Mouse (Mus musculus) neural tube, embryonic 13.5 days (tissue): ENCODE data around the gene Olfr453. TPM values are rescaled to one million over a fixed set of nuclear protein-coding genes. Genes with fewer than 3 reads are reported as not detected.

Experiments used
- ATAC-seq: fragments of 200-750 bp; cut with Nextera tagmentation; 2 replicates; pipeline ENCODE4 v1.8.0; 2017; ENCODE audit warnings: low read depth, mild to moderate bottlenecking, moderate TSS enrichment, moderate library complexity
- H3K27ac ChIP-seq: fragments of 300-500 bp; sonication (generic); replicated peaks from 2 replicates; pipeline ENCODE4 v1.5.1; 2015; ENCODE audit warnings: moderate library complexity, mild to moderate bottlenecking, inconsistent platforms
- H3K27me3 ChIP-seq: fragments of 300-500 bp; sonication (generic); 2 replicates; pipeline ENCODE4 v1.6.1; 2015; ENCODE audit warnings: mild to moderate bottlenecking, inconsistent platforms
- H3K36me3 ChIP-seq: fragments of 300-500 bp; sonication (generic); 2 replicates; pipeline ENCODE4 v1.6.1; 2015; ENCODE audit warnings: mild to moderate bottlenecking, inconsistent platforms
- H3K4me1 ChIP-seq: fragments of 300-500 bp; sonication (generic); replicated peaks from 2 replicates; pipeline ENCODE4 v1.6.1; 2015; ENCODE audit warnings: inconsistent platforms
- H3K4me2 ChIP-seq: fragments of 300-500 bp; sonication (generic); 2 replicates; pipeline ENCODE4 v1.6.1; 2015; ENCODE audit warnings: inconsistent platforms, mild to moderate bottlenecking, moderate library complexity
- H3K4me3 ChIP-seq: fragments of 300-500 bp; sonication (generic); 2 replicates; pipeline ENCODE4 v1.5.1; 2015; ENCODE audit warnings: mild to moderate bottlenecking, inconsistent platforms
- H3K9ac ChIP-seq: fragments of 300-500 bp; sonication (generic); 2 replicates; pipeline ENCODE4 v1.6.1; 2015; ENCODE audit warnings: moderate library complexity, mild to moderate bottlenecking, inconsistent platforms
- H3K9me3 ChIP-seq: fragments of 300-500 bp; sonication (generic); 2 replicates; pipeline ENCODE4 v1.6.1; 2016; ENCODE audit warnings: inconsistent platforms
- WGBS: fragments of 180-500 bp; shearing (Covaris S2); methylation state at CpG from one replicate; pipeline ENCODE4 v1.1.7; 2015; 5-methylcytosine and 5-hydroxymethylcytosine counted together
- polyA plus RNA-seq: library from polyadenylated mRNA; unstranded; fragments of >200 nt; fragmentation: Nextera tagmentation; extraction: Ambion mirVana; gene quantifications from 2 replicates; pipeline ENCODE4 v1.2.1, GENCODE M21; 2015

The Olfr453 gene
- polyA plus RNA-seq, 1 experiment from 2014 or later: not detected

DNA sequence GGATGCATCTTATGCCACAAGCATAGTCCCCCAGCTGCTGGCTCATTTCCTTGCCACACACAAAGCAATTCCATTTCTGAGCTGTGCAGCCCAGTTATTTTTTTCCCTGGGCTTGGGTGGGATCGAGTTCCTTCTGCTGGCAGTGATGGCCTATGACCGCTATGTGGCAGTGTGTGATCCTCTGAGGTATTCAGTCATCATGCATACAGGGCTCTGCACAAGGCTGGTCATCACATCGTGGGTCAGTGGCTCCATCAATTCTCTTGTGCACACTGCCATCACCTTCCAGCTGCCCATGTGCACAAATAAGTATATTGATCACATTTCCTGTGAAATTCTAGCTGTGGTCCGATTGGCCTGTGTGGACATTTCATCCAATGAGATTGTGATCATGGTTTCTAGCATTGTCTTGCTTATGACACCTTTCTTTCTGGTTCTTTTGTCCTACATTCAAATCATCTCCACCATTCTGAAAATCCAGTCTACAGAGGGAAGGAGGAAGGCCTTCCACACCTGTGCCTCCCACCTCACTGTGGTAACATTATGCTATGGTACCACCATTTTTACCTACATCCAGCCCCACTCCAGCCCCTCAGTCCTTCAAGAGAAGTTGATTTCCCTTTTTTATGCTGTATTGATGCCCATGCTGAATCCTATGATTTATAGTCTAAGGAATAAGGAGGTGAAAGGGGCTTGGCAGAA is 51.2 kb downstream of the Olfr453 start:
- no peaks in the 10 kb centered on the region for H3K4me1 ChIP-seq
- no peak overlapping the region for H3K4me2 ChIP-seq
- no peak overlapping the region for H3K9ac ChIP-seq
- ATAC-seq: no peak
- H3K4me3 ChIP-seq: no peak overlapping the region
- H3K27ac ChIP-seq: no peak overlapping the region
- H3K9me3 ChIP-seq: no peaks in the 10 kb centered on the region
- no peaks in the 10 kb centered on the region for H3K27me3 ChIP-seq
- WGBS: 57% methylated on average over 4 of the region's 4 CpGs
- no peaks in the 10 kb centered on the region for H3K36me3 ChIP-seq

GRCm38 (mm10) chr6:42790949-42791556 is 51.9 kb downstream of the Olfr453 start:
- no peak overlapping the region for H3K9ac ChIP-seq
- no peaks in the 10 kb centered on the region for H3K27me3 ChIP-seq
- no peak overlapping the region for H3K4me3 ChIP-seq
- ATAC-seq: no peak
- H3K27ac ChIP-seq: no peak overlapping the region
- no peaks in the 10 kb centered on the region for H3K9me3 ChIP-seq
- no peak overlapping the region for H3K4me2 ChIP-seq
- WGBS: 73% methylated on average over 9 of the region's 9 CpGs
- H3K36me3 ChIP-seq: no peaks in the 10 kb centered on the region
- no peaks in the 10 kb centered on the region for H3K4me1 ChIP-seq

- no peaks in the 10 kb centered on the region for H3K9me3 ChIP-seq
- H3K4me3 ChIP-seq: no peak overlapping the region
- WGBS: 88% methylated on average over 3 of the region's 3 CpGs
- H3K4me2 ChIP-seq: no peak overlapping the region
- ATAC-seq: no peak
- H3K27me3 ChIP-seq: no peaks in the 10 kb centered on the region
- no peak overlapping the region for H3K9ac ChIP-seq
- no peaks in the 10 kb centered on the region for H3K36me3 ChIP-seq
- no peak overlapping the region for H3K27ac ChIP-seq
- H3K4me1 ChIP-seq: no peaks in the 10 kb centered on the region
These were observed 55.8 kb downstream of the Olfr453 start for GRCm38 (mm10) chr6:42794982-42795381.

Other genes starting within 250 kb of the Olfr453 start
- not detected in 2 replicates for gene Olfr455, start 191.8 kb upstream of the Olfr453 start, polyA plus RNA-seq
- gene Tcaf3, start 141.7 kb upstream of the Olfr453 start, polyA plus RNA-seq: not detected in 2 replicates
- gene Tcaf2, start 94.1 kb upstream of the Olfr453 start, polyA plus RNA-seq: 2.6 and 3.0 TPM in 2 replicates
- 203 and 209 TPM in 2 replicates for gene Tcaf1, start 29.3 kb upstream of the Olfr453 start, polyA plus RNA-seq
- not detected in 2 replicates for gene Olfr38, start 17.0 kb downstream of the Olfr453 start, polyA plus RNA-seq
- not detected in 2 replicates for gene Olfr452, start 45.7 kb downstream of the Olfr453 start, polyA plus RNA-seq
- not detected in 2 replicates for gene Olfr450, start 72.6 kb downstream of the Olfr453 start, polyA plus RNA-seq
- not detected in 2 replicates for gene Olfr449, start 95.0 kb downstream of the Olfr453 start, polyA plus RNA-seq
- not detected in 2 replicates for gene Olfr448, start 151.1 kb downstream of the Olfr453 start, polyA plus RNA-seq
- gene Olfr447, start 169.5 kb downstream of the Olfr453 start, polyA plus RNA-seq: not detected in 2 replicates
- not detected in 2 replicates for gene Olfr446, start 182.0 kb downstream of the Olfr453 start, polyA plus RNA-seq
- gene Olfr444, start 209.7 kb downstream of the Olfr453 start, polyA plus RNA-seq: not detected in 2 replicates